Mouse (Mus musculus) c-Kit-positive CD71-positive TER-119-positive erythroid progenitor cells, embryonic 14.5 days (primary cell): ENCODE measurements around the gene Bsnd.

Experiments
- DNase-seq: peaks from one replicate; pipeline ENCODE4 v3.0.0-alpha.2; 2013; ENCODE audit warnings: low spot score

The Bsnd gene

GRCm38 (mm10) chr4:106483215-106483727, 8.8 kb downstream of the Bsnd start:
- no peak for DNase-seq

DNA sequence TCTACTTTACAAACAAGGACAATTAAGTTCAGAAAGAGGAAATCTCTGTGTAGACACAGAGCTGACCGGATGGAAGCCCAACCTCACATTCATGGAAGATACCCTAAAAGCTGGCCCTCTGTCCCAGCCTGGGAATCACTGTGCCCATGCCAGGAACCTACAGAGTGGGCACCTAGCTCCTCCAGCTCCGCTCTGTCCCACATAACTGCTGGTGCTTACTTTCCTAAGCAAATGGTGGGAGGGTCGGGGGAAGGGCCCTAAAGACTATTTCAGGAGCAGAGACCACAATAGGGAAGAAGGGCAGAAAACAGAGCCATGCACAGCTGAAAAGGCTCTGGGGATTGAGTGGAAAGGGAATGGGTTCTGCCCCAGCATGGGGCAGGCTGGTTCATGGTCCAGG, 11.5 kb downstream of the Bsnd start:
- no peak for DNase-seq

GRCm38 (mm10) chr4:106474241-106474640, 17.8 kb downstream of the Bsnd start:
- peak; percentile 36 for DNase-seq

- DNase-seq: peak; percentile 34
These were observed 19.7 kb downstream of the Bsnd start for GRCm38 (mm10) chr4:106472335-106472734.

- DNase-seq: no peak
These were observed 21.2 kb downstream of the Bsnd start for GRCm38 (mm10) chr4:106470921-106471320.

GRCm38 (mm10) chr4:106467420-106468110, 24.5 kb downstream of the Bsnd start:
- no peak for DNase-seq

DNA sequence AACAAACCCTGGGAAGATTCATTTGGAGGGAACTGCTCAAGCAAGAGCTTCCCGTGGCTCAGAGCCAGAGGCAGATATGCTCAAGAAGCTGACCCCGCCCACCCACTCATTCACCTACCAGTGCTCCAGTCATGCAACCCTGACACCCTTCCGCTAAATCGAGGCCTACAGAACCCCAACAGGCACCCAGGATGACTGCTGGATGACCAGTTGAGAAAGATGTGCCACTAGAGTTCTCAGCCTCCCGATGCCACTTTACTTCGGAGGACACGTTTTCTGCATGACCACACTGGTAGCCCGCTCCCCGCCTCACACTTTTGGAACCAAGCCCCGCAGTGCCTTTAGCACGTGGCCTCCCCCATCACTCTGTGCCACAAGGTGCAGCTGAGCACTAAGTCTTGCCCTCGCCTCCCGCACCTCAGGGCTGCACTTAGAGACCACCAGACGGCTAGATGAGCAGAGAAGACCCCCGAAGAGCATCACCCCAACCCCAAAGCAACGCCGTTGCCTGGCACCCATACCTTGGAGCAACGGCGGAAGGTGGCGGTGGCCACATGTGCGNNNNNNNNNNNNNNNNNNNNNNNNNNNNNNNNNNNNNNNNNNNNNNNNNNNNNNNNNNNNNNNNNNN, 28.8 kb downstream of the Bsnd start:
- DNase-seq: no peak

- no peak for DNase-seq
These were observed 29.6 kb downstream of the Bsnd start for GRCm38 (mm10) chr4:106462524-106462923.

DNA sequence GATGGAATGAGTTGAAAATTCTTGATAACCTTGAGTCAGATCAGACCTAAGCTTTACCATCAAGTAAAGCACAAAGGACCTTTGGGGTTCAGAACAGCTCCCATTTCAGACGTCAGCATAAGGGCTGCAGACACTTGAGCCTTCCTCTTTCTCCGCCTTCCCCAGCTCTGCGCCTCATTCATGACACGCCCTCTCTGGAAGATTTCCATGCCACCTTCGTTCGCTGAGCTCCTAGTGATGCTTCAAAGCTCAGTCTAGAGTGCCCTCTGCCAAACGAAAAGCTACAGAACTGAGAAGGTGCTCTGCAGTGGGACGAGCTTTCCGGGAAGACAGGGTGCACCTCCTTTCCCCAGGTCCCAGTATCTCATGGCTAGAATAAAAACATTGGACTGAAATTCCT, 30.1 kb downstream of the Bsnd start:
- no peak for DNase-seq

DNA sequence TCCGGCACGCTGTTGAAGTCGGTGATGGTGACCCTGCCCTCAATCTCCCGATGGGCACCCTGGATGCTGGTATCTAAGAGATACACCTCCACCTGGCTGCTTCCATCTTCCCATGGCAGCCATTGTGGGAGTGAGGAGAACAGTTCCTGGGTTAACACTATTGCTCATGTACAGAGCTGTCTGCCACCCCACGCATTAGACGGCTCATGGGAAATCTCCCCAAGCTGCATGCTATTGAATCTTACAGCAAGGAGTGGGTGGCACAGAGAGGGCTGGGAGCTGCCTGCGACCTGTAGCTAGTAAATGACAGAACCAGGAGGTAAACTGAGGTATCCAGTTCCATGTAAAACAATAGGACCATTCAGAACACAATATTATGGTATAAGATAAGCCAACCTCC, 37.5 kb downstream of the Bsnd start:
- no peak for DNase-seq

GRCm38 (mm10) chr4:106453516-106453915, 38.6 kb downstream of the Bsnd start:
- DNase-seq: no peak

- DNase-seq: no peak
These were observed 39.0 kb downstream of the Bsnd start for GRCm38 (mm10) chr4:106453108-106453507.

DNA sequence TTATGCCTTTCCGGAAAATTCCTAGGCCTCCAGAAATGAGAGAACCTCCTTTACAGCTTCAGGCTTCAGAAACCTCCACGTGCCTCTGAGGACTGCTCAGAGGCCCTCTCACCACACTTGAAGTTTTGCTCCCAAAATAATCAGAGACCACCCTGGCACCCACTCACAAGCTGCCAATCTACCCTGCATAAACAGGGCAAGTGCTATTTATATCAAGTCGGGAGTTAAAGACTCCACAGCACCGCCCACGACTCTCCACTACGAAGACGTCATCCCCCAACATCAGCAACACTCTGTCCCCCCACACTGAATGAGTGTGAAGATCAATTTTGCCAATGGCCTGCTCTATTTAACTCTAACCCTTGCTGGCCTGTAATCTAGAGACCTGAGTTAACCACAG, 39.7 kb downstream of the Bsnd start:
- DNase-seq: no peak

DNA sequence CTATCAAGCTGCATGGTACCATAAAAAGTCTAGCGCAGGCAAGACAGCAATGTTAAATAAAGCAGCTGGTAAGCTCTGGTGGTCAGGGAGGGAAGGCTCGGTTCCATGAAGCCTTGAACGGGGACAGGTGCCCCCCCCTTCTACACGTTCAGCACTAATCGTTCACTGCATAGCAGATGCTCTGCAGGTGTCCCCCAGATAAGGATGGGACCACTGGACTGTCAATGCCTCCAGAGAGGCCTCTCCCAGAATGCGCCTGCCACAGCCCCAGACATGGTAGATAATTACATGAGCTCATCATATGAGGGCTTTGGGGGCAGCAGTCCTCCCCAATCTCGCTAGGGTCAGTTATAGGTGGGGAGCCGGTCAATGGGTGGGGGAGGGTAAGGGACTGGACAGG, 42.8 kb downstream of the Bsnd start:
- DNase-seq: peak; percentile 28

DNA sequence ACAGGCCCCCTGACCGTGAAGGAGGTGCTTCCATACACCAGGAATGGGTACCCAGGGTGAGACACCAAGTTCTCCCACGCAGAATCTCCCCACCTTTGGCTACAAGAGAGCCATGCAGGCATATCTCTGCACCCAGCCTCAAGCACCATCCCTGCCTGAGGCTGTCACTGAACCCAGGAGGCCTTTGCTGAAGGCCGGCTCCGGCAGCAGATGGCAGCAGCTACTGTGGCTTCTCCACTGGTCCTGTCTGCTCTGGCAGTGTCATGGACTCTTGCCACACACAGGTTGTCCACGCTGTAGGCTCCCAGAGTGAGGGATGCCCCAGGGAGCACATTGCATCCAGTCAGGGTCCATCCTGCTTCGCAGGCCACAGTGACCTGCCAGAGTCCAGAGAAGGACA, 48.9 kb downstream of the Bsnd start:
- no peak for DNase-seq

DNA sequence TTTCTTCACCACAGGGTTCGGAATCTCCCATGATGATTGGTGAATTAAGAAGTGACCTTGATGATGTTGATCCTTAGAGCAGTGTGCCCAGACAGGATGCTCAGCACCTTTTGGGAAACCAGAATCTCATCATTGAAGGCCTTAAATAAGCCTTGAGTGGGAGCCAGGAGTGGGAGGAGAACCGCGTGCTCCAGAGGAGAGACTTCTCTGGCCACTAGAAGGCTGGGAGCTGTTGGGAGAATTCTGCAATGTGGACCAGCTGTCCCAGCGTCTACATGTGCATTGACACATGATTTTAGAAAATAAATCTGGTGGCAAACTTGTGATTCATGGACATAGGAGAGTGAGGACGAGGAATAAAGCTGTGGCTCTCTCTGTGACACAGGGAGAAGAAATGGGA, 53.3 kb downstream of the Bsnd start:
- DNase-seq: no peak

GRCm38 (mm10) chr4:106437207-106437606, 54.9 kb downstream of the Bsnd start:
- DNase-seq: no peak

DNA sequence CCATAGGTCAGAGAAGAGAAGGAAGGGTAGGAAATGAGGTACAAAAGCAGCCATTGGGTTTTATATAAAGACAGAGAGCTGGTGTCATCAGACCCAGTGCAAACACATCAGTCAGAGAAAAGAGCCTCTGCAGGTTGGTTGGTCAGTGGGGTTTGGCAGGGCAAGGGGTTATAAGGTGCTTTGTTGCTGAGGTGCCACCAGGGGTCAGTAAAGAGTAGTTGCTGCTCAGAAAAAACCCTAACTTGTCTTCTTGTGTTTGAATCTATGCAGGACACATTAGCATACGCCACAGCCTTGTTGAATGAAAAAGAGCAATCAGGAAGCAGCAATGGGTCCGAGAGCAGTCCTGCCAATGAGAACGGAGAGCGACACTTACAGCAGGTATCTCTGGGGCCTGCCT, 55.6 kb downstream of the Bsnd start:
- peak; percentile 20 for DNase-seq

GRCm38 (mm10) chr4:106435426-106435825, 56.7 kb downstream of the Bsnd start:
- no peak for DNase-seq
